Mouse (Mus musculus) erythroblast, embryonic 14.5 days (primary cell): Measurements from ENCODE around the gene Dnah9.

Experiments used
- GATA1 ChIP-seq: IDR thresholded peaks from 2 replicates; pipeline ENCODE4 v1.6.1; 2012; ENCODE audit warnings: low read length, inconsistent platforms, mixed read lengths
- TAL1 ChIP-seq: IDR thresholded peaks from 3 replicates; pipeline ENCODE4 v1.6.1; 2012; ENCODE audit warnings: low read length, inconsistent platforms, mixed read lengths

- TF ChIP-seq TAL1 (no peak; the same call in 1 of the 3 replicates), GATA1 (no peak)
These were observed 382.2 kb downstream of the Dnah9 start for GRCm38 (mm10) chr11:65786160-65786559.
